Mouse (Mus musculus): ENCODE measurements at regions not wholly inside any gene's neighbourhood (a gene's known extent, or its start where the extent isn't known, plus 50 kb on each side); places are given as distances from the start of the nearest gene placed in this dataset.

GRCm38 (mm10) chr17:10079853-10080650 is 239.6 kb downstream of the Qk start:
- peak; percentile 20 to 48 for DNase-seq

DNA sequence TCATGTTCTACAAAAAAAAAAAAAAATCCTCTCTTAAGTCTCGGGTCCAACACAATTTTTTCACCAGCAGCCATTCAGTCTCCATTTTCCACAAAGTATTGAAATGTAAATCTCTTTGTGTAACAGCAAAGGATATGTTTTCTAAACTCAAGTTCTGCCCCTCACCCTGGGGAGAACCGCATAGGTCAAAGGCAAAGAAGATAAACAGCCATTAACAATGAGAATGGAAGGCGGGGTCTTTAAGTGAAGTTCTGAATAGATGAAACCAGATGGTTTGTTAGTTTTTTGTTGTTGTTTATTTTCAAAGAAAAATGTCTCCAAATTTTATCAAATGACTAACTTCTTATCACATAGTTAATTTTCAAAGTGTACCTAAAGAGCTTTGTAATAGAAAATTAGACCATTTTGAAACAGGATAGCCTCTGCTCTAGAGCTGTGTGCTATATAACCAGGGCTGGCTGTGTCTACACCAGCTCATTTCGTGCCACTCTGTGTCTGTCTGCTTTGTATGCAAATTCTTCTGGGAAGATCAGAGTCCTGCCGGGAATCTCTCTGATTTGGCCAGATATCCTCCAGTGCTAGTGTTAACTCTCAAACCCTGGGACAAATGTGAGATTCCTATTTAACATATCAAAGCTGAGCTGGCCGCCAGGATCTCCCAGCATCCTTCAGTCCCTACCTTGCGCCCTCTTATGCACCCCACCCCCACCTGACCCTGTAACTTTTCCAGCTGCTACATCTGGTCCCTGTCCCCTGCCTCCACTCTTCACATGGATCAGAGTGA is 240.9 kb downstream of the Qk start:
- no peak for DNase-seq

GRCm38 (mm10) chr17:10073301-10073700 is 246.4 kb downstream of the Qk start:
- DNase-seq = no peak

GRCm38 (mm10) chr17:10069251-10069650 is 250.4 kb downstream of the Qk start:
- DNase-seq = no peak

DNA sequence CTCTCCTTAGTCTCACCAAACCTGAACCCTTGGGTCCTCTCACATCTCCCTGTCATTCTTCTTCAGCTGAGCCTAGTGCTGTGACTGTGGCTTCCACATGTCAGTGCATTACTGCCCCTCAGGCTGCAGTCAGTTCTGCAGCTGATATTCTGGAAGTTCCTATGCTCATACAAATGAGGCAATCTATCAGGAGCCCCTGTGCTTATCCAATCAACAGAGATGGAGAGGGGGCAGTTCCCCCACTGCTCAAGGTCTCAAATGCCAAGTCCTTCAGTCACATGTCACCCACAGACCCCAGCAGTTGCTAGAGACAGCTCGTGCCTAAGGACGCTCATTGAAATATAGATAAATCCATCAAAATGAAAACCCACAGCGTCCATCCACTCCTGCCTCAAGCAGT is 254.5 kb downstream of the Qk start:
- no peak for DNase-seq

DNA sequence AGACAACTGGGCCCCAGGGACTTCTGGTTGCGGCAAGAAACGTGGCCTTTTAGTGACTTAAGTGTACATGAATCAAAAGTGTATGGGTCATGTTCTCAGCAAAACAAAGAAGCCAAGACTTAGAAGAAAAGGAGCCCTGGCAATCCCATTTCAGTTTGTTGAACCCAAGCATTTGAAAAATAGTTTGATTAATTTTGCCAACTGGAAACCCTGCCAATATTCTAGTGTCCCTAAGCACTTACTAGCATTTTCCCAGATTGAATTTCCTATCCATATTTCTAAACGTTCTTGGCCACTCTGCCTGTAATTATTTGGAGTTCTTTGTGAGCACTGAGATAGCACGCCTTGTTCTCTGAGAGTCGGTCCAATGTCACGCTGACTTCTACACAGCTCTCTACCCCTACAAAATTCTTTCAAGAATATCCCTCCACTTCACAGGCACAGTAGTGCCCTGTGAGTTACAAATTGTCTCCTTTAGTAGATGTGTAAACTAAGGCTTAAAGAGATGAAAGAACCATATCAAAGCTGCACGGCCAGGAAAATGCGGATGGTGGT is 257.0 kb downstream of the Qk start:
- DNase-seq = no peak

GRCm38 (mm10) chr17:10057736-10058135 is 261.9 kb downstream of the Qk start:
- no peak for DNase-seq

GRCm38 (mm10) chr17:10056096-10056495 is 263.6 kb downstream of the Qk start:
- DNase-seq = no peak

GRCm38 (mm10) chr17:10054375-10054774 is 265.3 kb downstream of the Qk start:
- peak in 1 of 2 experiments; percentile 48 for DNase-seq

DNA sequence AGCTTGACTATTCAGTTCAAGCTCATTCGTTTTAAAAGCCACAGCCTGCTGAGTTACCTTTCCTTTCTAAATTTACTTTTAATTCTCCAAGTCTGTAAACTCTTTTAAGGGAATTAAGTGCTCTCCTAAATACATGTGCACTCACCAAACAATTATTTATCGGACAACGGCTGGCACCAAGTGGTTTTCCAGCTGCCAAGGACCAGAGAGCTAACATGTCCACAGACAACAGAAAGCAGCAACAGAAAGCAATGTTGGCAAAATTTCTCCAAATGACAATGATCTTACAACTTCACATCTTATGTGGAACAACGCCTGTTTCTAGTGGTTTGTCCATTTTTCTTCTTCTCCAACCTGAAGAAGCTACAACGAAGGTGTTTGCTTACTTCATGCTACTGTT is 275.3 kb downstream of the Qk start:
- no peak for DNase-seq

- no peak for DNase-seq
Measured at GRCm38 (mm10) chr17:10042042-10042652, 277.5 kb downstream of the Qk start.

DNA sequence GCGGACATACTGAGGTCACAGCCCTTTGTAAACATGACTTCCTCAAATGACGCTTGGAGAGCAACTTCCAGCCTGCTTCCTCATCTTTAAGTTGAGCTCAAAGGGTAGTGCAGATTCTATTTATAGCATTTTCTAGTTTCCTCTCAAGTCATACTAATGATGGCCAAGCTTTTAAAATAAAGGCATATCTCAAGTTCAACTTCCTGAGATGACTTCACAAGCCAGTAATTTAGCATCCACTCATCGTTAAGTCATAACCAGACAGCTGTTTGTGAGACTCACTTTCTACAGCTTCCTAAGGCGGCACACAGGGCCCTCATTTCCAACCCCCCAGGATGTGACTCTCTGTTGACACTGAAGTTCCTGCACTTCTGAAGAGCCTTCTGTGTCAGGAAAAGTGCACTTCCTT is 278.7 kb downstream of the Qk start:
- DNase-seq = peak; percentile 55 to 76

GRCm38 (mm10) chr17:10040375-10040774 is 279.3 kb downstream of the Qk start:
- peak in 1 of 2 experiments; percentile 6 for DNase-seq

DNA sequence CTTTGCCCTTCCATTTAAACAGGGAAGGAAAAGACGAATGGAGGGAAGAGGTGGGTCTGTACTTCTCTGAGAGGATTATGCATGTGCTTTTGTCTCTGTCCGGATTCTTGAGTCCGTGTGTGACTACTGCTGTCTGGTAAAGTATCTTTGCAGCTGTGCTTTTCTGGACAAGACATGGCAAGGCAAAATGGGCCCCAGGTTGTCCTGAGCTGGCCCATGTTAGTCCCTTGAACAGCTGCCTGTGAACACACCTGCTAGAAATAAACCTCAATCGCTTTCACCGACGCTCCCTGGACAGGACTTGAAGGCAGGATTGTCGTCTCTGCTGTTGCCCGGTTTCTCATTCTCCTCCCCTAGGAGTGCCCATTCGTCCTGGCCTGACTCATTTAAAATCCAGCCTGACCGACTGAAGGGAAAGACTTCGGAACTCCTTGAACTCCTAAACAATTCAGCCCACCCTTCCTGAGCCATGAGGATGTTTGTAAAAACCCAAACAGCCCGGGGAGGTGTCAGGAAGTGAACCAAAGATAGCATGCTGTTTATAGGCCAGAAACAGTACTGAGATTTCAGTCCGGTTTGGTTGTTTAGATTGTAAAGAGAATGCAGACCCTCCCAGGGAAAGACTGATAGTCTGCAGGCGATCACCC is 281.7 kb downstream of the Qk start:
- peak; percentile 60 to 71 for DNase-seq

GRCm38 (mm10) chr17:10033510-10033909 is 286.1 kb downstream of the Qk start:
- no peak for DNase-seq

GRCm38 (mm10) chr17:10031033-10031432 is 288.6 kb downstream of the Qk start:
- DNase-seq = no peak

DNA sequence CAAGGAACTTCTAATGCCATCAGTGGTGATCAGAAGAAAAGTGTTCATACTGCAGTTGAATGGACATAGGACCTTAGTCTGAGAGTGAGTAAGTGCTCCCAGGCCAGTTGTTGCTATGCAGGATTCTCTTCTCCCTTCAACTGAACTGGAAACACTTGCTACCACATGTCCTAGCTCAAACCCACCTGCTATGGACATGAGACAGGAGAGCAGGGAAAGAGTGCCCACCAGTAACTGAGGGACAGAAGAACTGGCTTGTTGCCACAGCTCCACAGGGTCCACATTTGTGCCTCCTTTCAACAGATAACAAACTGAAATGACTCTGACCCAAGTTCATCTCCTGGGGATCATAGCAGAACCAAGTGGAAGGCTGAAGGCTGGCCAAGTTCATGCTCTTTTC is 292.9 kb downstream of the Qk start:
- DNase-seq = no peak

DNA sequence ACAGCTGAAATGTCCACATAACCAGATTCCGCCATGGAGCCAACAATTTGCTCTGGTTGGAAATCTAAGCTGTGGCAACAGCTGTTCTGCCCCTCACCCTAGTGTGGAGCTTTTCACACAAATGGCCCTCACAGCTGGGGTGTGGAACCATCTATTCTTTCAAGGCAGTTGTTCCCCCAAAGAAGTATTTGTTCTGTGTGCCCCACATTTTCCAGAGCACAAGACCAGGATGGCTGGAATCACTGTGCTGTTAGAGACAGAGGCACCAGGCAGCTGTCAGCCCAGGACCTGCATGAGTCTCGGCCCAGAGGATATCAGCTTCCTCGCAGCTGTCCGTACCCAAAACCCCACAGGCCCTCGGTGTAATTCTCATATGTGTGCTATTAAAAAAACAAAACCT is 294.4 kb downstream of the Qk start:
- DNase-seq = no peak

GRCm38 (mm10) chr17:10024323-10024722 is 295.3 kb downstream of the Qk start:
- no peak for DNase-seq

- DNase-seq = no peak
Measured at GRCm38 (mm10) chr17:10012161-10012560, 307.5 kb downstream of the Qk start.

- DNase-seq = no peak
Measured at GRCm38 (mm10) chr17:10011728-10012127, 307.9 kb downstream of the Qk start.

DNA sequence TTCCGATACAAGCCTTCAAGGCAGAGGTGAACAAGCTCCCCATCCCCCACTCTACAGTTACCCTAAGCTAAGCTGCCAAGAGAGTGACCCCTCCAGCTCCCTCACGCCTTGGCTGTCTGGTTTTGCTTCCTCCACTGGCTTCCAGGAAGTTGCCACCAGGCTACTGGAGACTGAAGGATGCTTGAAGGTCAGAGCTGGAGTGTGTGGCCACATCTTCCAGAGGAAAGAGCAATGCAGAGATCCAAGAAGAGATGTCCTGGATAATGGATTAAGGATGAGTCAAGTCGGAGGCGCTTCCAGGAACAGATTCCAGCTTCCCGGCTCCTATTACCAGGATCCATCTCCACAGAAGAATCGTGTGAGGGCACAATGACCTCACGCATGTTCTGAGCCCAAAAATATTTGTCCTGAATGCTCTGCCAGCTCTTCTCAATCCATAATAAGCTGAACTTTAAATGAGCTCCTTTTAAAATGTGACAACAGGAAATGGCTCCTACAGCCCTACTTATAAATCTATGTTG is 318.5 kb downstream of the Qk start:
- DNase-seq = peak; percentile 26 to 41

GRCm38 (mm10) chr17:9995321-9995720 is 324.3 kb downstream of the Qk start:
- no peak for DNase-seq

All from lung, postnatal 4 days (tissue).